Mouse (Mus musculus): ENCODE measurements around the gene Pxdc1. TPM values are rescaled to one million over a fixed set of nuclear protein-coding genes. Genes with fewer than 3 reads are reported as not detected.

Pxdc1 gene
- polyA plus RNA-seq, 1 experiment from 2014 or later, result 5.5 TPM

DNA sequence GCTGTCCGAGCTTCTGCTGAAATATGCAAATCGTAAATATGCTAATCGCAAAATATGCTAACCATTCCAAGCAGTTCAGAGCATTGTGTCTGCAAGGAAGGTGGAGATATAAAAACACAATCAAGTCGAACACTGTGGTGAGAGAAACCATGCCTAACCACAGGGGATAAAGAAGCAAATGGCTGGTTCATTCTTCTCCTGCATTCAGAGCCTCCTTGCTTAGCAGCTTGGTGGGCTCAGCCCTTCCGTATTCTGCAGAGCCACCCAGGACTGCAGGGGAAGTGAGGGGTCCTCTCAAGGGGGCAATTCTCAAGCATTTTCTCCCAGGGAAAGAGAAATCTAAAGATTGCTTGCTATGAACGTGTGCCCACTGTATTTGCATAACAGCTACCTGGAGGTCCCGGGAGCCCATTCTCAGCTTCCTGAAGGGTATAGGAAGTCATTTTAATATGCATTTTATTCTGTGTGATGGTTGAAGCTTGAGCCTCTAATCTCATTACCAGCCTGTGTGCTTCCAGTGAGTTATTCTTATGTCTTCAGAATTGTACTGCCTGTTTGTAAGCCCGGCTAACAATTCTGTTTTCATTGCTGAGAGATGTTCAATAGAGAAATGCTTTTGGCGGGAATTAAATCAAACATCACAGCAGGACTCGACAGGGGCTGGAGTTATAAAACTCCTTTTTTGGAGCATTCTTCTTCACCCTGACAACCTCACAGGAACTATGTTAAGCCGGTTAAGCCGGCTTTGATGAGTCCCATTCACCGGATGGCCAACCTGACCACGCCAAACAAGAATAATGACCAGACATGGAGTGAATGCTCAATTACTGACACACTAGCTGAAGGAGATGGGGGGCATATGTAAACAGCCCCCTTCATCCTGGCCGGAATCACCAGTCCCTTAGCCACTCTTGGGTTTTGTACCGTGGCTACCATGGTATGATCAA lies 16.9 kb upstream of the Pxdc1 start:
- H3K36me3 ChIP-seq, result no peaks in the 10 kb centered on the region
- H3K4me1 ChIP-seq (replicated peaks), result peaks cover 18% of the 10 kb centered on the region
- H3K27ac ChIP-seq (replicated peaks), result peak overlapping the region; percentile 66
- H3K4me3 ChIP-seq, result no peak overlapping the region
- no peaks in the 10 kb centered on the region for H3K9me3 ChIP-seq
- H3K4me2 ChIP-seq, result peak overlapping the region; percentile 24
- H3K27me3 ChIP-seq, result no peaks in the 10 kb centered on the region
- no peak overlapping the region for H3K9ac ChIP-seq
- peak; percentile 76 for ATAC-seq (ENCODE audit: low read depth)
- 34% methylated on average over 16 of the region's 16 CpGs for WGBS

DNA sequence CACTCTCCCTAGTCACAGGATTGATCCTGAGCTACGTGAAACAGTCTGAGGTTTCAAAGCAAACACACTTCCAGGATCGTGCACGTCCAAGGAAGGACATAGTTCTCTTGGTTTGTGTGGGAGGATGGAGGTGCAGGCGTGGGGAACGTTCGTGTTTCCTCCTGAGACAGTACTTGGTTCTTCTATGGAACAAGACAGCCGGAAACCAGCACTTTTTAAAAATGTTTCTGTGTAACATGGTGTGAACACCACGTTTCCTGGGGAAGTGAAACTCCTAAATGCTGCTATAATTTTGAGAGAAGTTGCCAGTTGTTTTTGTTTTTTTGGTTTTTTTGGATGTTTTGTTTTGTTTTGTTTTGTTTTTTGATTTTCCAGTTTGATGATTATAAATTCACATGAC lies 13.9 kb upstream of the Pxdc1 start:
- ATAC-seq (ENCODE audit: low read depth), result no peak
- 90% methylated on average over 8 of the region's 8 CpGs for WGBS
- no peak overlapping the region for H3K9ac ChIP-seq

DNA sequence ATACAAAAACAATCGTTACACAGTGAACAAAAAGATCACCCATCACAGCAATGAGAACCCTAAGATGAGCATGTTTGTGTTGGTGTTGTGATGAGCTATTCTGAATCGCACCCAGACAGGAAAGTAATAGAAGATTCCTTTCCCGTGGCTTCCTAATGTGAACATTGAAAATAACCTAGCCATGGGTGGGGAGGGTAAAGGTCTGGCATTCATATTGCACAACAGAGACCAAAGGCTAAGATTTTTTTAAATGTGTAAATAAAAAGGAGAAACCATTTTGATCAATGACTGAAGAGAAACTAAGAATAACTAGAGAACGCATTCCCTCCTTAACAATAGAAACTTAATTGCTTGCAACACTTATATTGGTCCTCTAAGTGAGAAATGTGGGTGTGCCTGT lies 11.8 kb upstream of the Pxdc1 start:
- no peak overlapping the region for H3K27ac ChIP-seq (replicated peaks)
- H3K4me1 ChIP-seq (replicated peaks), result peaks cover 10% of the 10 kb centered on the region
- no peak overlapping the region for H3K4me2 ChIP-seq
- no peaks in the 10 kb centered on the region for H3K27me3 ChIP-seq
- H3K9me3 ChIP-seq, result no peaks in the 10 kb centered on the region
- no peak for ATAC-seq (ENCODE audit: low read depth)
- H3K9ac ChIP-seq, result no peak overlapping the region
- 92% methylated on average over 4 of the region's 4 CpGs for WGBS
- no peak overlapping the region for H3K4me3 ChIP-seq
- H3K36me3 ChIP-seq, result no peaks in the 10 kb centered on the region

More for the DNA sequence above, 13.9 kb upstream of the Pxdc1 start:
- H3K4me2 ChIP-seq, result no peak overlapping the region
- H3K4me3 ChIP-seq, result no peak overlapping the region
- no peaks in the 10 kb centered on the region for H3K36me3 ChIP-seq
- no peaks in the 10 kb centered on the region for H3K9me3 ChIP-seq
- H3K4me1 ChIP-seq (replicated peaks), result peaks cover 18% of the 10 kb centered on the region
- H3K27me3 ChIP-seq, result no peaks in the 10 kb centered on the region
- no peak overlapping the region for H3K27ac ChIP-seq (replicated peaks)

DNA sequence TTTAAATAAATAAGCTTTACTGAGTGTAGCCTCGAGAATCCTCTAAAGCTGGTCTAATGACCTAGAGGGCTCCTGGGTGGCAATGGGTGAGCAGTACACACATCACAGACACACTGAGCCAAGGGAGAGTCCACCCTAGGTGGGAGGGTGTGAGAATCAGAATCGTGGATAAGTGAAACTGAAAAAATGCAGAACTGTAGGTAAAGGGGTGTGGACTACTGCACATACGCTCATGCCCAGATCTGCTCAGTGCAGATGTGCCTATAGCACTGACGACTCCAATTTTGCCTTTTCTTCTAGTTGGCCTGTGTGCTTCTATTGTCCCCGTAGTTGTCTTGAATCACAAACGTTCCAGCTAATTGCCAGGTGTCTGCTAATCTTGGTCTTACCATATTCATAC lies 10.5 kb upstream of the Pxdc1 start:
- H3K9me3 ChIP-seq, result no peaks in the 10 kb centered on the region

DNA sequence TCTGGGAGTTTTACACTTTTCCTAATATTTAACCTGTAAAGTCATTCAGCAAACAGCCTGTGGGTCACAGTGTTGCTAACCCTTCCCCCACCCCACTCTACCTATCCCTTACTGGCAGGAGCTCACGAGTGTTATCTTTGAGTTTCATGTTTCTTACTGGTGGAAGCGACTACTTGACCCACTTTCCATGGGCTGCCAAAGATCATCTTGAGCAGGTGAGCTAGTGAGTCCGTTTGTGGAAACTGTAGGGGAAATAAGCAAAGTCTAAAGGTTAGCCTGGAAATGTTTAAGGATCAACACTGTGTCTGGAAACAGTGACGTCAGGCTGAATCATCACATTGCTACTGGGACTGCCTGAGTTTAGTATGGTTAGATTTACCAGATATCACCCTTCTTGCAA lies 6.2 kb upstream of the Pxdc1 start:
- no peaks in the 10 kb centered on the region for H3K36me3 ChIP-seq
- peaks cover 6% of the 10 kb centered on the region for H3K27me3 ChIP-seq
- ATAC-seq (ENCODE audit: low read depth), result no peak

More for the DNA sequence above, 10.5 kb upstream of the Pxdc1 start:
- Histone ChIP-seq H3K4me1 (replicated peaks) (no peaks in the 10 kb centered on the region), H3K36me3 (no peaks in the 10 kb centered on the region), H3K9ac (no peak overlapping the region), H3K4me2 (no peak overlapping the region), H3K27me3 (no peaks in the 10 kb centered on the region), H3K4me3 (no peak overlapping the region), H3K27ac (replicated peaks) (no peak overlapping the region)
- ATAC-seq (ENCODE audit: low read depth), result no peak
- 86% methylated on average over 6 of the region's 6 CpGs for WGBS

DNA sequence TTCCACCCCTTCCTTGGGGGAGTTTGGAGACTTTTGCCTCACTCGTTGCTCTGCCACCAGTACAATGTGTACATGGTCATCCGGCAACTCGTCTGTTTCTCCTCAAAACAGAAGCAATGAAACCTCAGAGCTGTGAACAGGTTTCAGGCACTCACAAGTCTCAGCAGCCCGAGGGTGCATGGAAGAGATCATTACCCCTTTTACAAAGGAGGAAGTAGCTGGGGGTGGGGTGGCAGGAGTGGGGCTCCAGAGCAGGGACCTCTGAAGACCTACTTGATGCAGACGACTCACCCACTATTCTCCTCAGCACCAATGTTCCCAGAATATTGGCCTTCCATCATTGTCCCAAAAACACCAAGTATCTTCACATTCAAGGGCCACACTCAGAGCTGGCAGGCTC lies 3.1 kb upstream of the Pxdc1 start:
- Histone ChIP-seq H3K27me3 (peaks cover 38% of the 10 kb centered on the region), H3K9me3 (no peaks in the 10 kb centered on the region), H3K4me3 (no peak overlapping the region)

More for the DNA sequence above, 6.2 kb upstream of the Pxdc1 start:
- no peak overlapping the region for H3K4me2 ChIP-seq
- H3K4me1 ChIP-seq (replicated peaks), result no peaks in the 10 kb centered on the region
- H3K9me3 ChIP-seq, result no peaks in the 10 kb centered on the region
- no peak overlapping the region for H3K27ac ChIP-seq (replicated peaks)
- WGBS, result 82% methylated on average over 4 of the region's 4 CpGs
- H3K9ac ChIP-seq, result no peak overlapping the region
- H3K4me3 ChIP-seq, result no peak overlapping the region

DNA sequence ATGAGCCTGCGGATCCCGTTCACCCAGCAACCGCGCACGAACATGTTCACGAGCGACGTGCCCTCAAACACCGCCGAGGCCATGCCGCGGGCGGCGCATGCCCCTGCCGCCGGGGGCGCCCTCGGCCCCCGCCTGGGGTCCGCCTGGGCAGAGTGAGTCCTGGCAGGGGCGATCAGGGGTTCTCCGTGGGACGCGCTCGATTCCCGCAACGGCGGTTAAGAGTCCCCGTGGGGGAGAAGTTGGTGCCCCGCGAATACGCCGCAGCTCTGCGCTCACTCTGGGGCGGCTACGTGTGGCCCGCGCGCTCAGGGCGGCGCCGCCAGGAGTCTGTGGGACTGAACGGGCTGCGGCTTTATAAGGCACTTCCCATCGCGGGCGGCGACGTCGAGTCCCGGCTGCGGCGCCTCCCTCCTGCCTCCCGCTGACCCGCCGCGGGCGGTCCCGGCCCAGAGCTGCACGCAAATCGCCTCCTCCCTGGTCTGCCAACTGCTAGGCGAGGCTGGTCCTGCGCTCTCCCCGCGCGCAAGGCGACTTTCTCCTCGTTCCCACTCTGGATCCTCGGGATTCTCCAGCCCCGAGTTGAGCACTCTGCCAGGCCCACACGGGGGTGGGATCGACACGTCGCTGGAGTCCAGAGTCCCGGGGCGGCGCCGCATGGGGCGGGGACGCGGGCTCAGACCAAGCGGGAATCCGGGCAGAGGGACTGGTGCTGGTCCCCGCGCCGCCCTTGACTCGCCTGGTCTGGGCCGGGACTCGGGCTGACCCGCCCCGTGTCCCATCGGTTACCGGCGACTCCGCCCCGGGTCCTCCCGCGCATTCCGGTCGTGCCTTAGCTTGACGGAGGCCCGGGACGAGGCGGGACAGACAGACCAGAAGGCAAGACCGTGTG lies 689 bp downstream of the Pxdc1 start:
- ATAC-seq (ENCODE audit: low read depth), result peak; percentile 74
- peak overlapping the region; percentile 93 for H3K4me2 ChIP-seq
- under 1% methylated on average over 105 of the region's 105 CpGs for WGBS
- peaks cover 64% of the 10 kb centered on the region for H3K27me3 ChIP-seq
- no peaks in the 10 kb centered on the region for H3K36me3 ChIP-seq
- peaks cover 40% of the 10 kb centered on the region for H3K4me1 ChIP-seq (replicated peaks)
- H3K27ac ChIP-seq (replicated peaks), result no peak overlapping the region
- peak overlapping the region; percentile 77 for H3K9ac ChIP-seq
- H3K9me3 ChIP-seq, result no peaks in the 10 kb centered on the region
- H3K4me3 ChIP-seq, result peak overlapping the region; percentile 55

More for the DNA sequence above, 3.1 kb upstream of the Pxdc1 start:
- ATAC-seq (ENCODE audit: low read depth), result no peak
- no peak overlapping the region for H3K4me2 ChIP-seq
- H3K9ac ChIP-seq, result no peak overlapping the region
- no peaks in the 10 kb centered on the region for H3K36me3 ChIP-seq
- H3K27ac ChIP-seq (replicated peaks), result no peak overlapping the region
- peaks cover 20% of the 10 kb centered on the region for H3K4me1 ChIP-seq (replicated peaks)
- 84% methylated on average over 5 of the region's 5 CpGs for WGBS

DNA sequence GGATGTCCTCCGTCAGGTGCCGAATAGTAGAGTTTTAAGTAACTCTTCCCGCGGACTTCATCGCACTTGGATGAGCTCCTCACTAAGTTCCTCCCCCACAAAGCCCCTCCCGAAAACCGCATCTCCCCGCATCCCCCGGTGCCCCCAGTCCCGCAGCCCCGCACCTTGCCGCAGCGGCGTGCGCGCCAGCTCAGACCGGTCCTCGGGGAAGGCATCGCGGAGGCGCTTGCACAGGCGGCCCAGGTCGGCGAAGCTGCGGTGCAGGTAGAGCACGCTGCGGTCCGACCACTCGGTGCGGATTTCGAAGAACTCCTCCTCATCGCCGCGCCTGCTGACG lies 1.3 kb downstream of the Pxdc1 start:
- Histone ChIP-seq H3K27me3 (peaks cover 64% of the 10 kb centered on the region), H3K27ac (replicated peaks) (no peak overlapping the region), H3K9ac (peak overlapping the region; percentile 77), H3K36me3 (no peaks in the 10 kb centered on the region), H3K4me3 (peak overlapping the region; percentile 55), H3K4me1 (replicated peaks) (peaks cover 40% of the 10 kb centered on the region), H3K4me2 (peak overlapping the region; percentile 93), H3K9me3 (no peaks in the 10 kb centered on the region)
- under 1% methylated on average over 35 of the region's 35 CpGs for WGBS
- peak; percentile 67 for ATAC-seq (ENCODE audit: low read depth)

DNA sequence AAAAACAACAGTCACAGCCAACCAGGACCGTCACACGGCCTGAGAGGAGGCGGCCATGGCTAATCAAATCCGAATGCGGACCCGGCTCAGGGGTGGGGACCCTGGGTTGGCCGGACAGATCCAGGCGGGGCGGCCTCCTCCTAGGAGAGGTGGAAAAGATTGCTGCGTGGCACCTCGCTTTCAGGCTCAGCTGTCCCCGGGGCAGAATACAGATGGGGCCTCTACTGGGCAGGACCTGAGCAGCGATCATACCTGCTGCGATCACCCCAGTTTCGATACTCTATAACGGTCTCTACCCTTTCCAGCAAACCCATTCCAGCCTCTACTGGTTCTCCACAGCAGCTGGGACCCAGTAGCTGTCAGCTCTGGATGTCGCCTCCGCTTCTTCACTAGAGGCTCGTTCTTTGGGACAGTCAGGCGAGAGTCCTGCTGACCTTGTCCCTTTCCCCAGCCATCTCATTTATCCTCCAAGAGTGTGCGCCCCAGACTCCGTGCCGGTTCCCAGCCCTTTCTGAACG lies 1.8 kb downstream of the Pxdc1 start:
- 2% methylated on average over 24 of the region's 24 CpGs for WGBS
- ATAC-seq (ENCODE audit: low read depth), result peak; percentile 21

DNA sequence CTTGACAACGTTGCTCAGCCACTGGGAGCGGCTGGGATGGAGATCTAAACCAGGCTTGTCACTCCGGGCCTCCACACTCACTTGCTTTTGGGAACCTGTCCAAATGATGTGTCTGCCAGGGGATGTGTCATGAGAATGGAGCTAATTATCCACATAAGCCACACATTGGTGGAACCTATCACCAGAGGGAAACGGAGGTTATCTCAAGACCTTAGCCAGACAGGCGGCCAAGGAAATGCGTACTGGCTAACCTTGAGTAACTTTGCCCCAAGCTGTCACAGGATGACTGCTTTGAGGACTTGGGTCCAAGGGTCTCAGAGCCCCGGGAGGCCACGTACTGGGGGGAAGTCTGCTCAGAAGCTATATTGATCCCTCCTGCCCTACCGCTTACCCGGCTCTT lies 2.3 kb downstream of the Pxdc1 start:
- Histone ChIP-seq H3K9me3 (no peaks in the 10 kb centered on the region), H3K27ac (replicated peaks) (no peak overlapping the region), H3K27me3 (peaks cover 64% of the 10 kb centered on the region), H3K4me2 (peak overlapping the region; percentile 93), H3K4me3 (peak overlapping the region; percentile 55), H3K36me3 (no peaks in the 10 kb centered on the region), H3K9ac (peak overlapping the region; percentile 77), H3K4me1 (replicated peaks) (peaks cover 40% of the 10 kb centered on the region)
- WGBS, result 30% methylated on average over 10 of the region's 10 CpGs
- peak; percentile 1; the same call in 1 of the 2 replicates for ATAC-seq (ENCODE audit: low read depth)

More for the DNA sequence above, 1.8 kb downstream of the Pxdc1 start:
- Histone ChIP-seq H3K9ac (peak overlapping the region; percentile 77), H3K4me1 (replicated peaks) (peaks cover 40% of the 10 kb centered on the region), H3K4me2 (peak overlapping the region; percentile 93), H3K4me3 (peak overlapping the region; percentile 55), H3K36me3 (no peaks in the 10 kb centered on the region), H3K27ac (replicated peaks) (no peak overlapping the region), H3K9me3 (no peaks in the 10 kb centered on the region), H3K27me3 (peaks cover 64% of the 10 kb centered on the region)

DNA sequence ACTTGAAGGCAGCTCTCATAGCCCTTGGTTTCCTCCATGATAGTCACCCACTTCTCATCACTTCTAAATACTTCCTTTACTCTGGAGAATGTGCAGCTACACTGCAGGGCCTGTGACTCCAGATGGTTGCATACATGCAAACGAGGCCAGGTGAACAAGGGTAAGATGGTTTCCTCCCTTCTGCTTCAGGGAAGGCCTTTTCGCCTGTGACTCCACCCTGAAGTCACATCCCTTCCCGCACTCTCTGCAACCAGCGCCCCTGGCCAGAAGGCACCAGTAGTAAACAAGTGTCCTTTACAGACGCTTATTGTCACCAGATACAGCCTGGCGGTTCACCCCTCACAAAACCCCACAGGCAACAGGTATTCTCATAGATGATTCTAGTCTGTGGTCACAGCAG lies 2.9 kb downstream of the Pxdc1 start:
- Histone ChIP-seq H3K9me3 (no peaks in the 10 kb centered on the region), H3K27me3 (peaks cover 64% of the 10 kb centered on the region), H3K9ac (no peak overlapping the region), H3K4me2 (peak overlapping the region; percentile 93), H3K36me3 (no peaks in the 10 kb centered on the region), H3K4me3 (peak overlapping the region; percentile 55), H3K4me1 (replicated peaks) (peaks cover 40% of the 10 kb centered on the region), H3K27ac (replicated peaks) (no peak overlapping the region)
- ATAC-seq (ENCODE audit: low read depth), result no peak
- WGBS, result 56% methylated on average over 6 of the region's 6 CpGs

DNA sequence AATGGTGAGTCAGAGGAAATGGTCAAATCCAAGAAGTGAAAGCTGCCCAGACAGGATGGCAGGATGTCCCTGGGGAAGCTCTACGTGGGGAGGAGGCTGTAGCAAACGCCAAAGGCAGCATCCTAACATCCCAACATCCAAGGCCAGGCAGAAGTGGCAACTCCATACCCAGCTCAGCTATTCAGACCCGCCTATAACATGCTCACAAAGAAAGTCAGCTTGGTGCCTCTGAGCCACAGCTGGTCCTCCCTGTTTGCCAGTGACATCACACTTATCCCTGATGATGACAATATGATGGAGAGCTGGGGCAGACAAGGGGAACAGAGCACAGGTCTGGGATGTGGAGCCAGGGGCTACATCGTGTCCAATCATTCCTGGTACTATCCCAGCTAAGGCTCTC lies 5.5 kb downstream of the Pxdc1 start:
- H3K9me3 ChIP-seq, result no peaks in the 10 kb centered on the region
- no peak overlapping the region for H3K4me3 ChIP-seq
- no peak for ATAC-seq (ENCODE audit: low read depth)
- H3K9ac ChIP-seq, result no peak overlapping the region
- H3K4me2 ChIP-seq, result no peak overlapping the region
- WGBS, result 57% methylated on average over 4 of the region's 4 CpGs
- no peak overlapping the region for H3K27ac ChIP-seq (replicated peaks)
- peaks cover 38% of the 10 kb centered on the region for H3K4me1 ChIP-seq (replicated peaks)
- peaks cover 40% of the 10 kb centered on the region for H3K27me3 ChIP-seq
- H3K36me3 ChIP-seq, result no peaks in the 10 kb centered on the region
